Mouse (Mus musculus): ENCODE data around the gene Usp17le. TPM values are rescaled to one million over a fixed set of nuclear protein-coding genes. Genes with fewer than 3 reads are reported as not detected.
"Not testable (repeated sequence)": the region's sequence is repeated elsewhere in the genome, so short reads cannot be mapped to it uniquely, and the experiment has no call there.

The Usp17le gene
- total RNA-seq (2021), result not detected
- long read RNA-seq, experiment 1, result 0 reads
- long read RNA-seq, experiment 2, result 0 reads

GRCm38 (mm10) chr7:104777370-104777769 is at the start of gene Usp17le:
Gene Usp17le, minus strand, starts transcription at chr7:104777470.
- H3K27ac ChIP-seq; DNase-seq (ENCODE audit: extremely low spot score in 1 of 2, low spot score in 2 of 2); intact Hi-C loops (cut with DNase I); H3K4me3 ChIP-seq: not testable (repeated sequence)

GRCm38 (mm10) chr7:104810335-104810734 is 33.1 kb upstream of the Usp17le start:
- DNase-seq (ENCODE audit: extremely low spot score in 1 of 2, low spot score in 2 of 2); H3K27ac ChIP-seq; intact Hi-C loops (cut with DNase I); H3K4me3 ChIP-seq: not testable (repeated sequence)

- Histone ChIP-seq H3K4me3 (no peak overlapping the region), H3K27ac (no peak overlapping the region)
- no peak for DNase-seq (ENCODE audit: extremely low spot score in 1 of 2, low spot score in 2 of 2)
- intact Hi-C loops (cut with DNase I), result no loop called here
- TF ChIP-seq CTCF (IDR thresholded peaks at IDR 0.05), result no peak
These were observed 13.5 kb upstream of the Usp17le start for GRCm38 (mm10) chr7:104790796-104791195.

Other genes starting within 250 kb of the Usp17le start
- gene Olfr651, start 227.3 kb downstream of the Usp17le start, total RNA-seq (2021), result not detected
- not detected for gene Olfr652, start 216.6 kb downstream of the Usp17le start, total RNA-seq (2021)
- not detected for gene Olfr653, start 200.2 kb downstream of the Usp17le start, total RNA-seq (2021)
- not detected for gene Olfr654, start 190.4 kb downstream of the Usp17le start, total RNA-seq (2021)
- gene Olfr655, start 175.7 kb downstream of the Usp17le start, total RNA-seq (2021), result not detected
- not detected for gene Olfr656, start 163.5 kb downstream of the Usp17le start, total RNA-seq (2021)
- not detected for gene Olfr657, start 152.7 kb downstream of the Usp17le start, total RNA-seq (2021)
- not detected for gene Olfr658, start 130.2 kb downstream of the Usp17le start, total RNA-seq (2021)
- not detected for gene Olfr659, start 110.7 kb downstream of the Usp17le start, total RNA-seq (2021)
- gene Olfr661, start 91.0 kb downstream of the Usp17le start, total RNA-seq (2021), result not detected
- gene Usp17lb, start 65.1 kb upstream of the Usp17le start, total RNA-seq (2021), result not detected
- gene Usp17la, start 79.5 kb upstream of the Usp17le start, total RNA-seq (2021), result not detected
- not detected for gene Olfr665, start 100.6 kb upstream of the Usp17le start, total RNA-seq (2021)
- not detected for gene Olfr666, start 118.5 kb upstream of the Usp17le start, total RNA-seq (2021)
- gene Olfr667, start 144.0 kb upstream of the Usp17le start, total RNA-seq (2021), result not detected
- not detected for gene Olfr668, start 150.6 kb upstream of the Usp17le start, total RNA-seq (2021)
- gene Olfr669, start 156.8 kb upstream of the Usp17le start, total RNA-seq (2021), result not detected
- not detected for gene Olfr670, start 185.2 kb upstream of the Usp17le start, total RNA-seq (2021)
- gene Olfr671, start 201.7 kb upstream of the Usp17le start, total RNA-seq (2021), result not detected
- gene Olfr672, start 224.6 kb upstream of the Usp17le start, total RNA-seq (2021), result not detected